Mouse (Mus musculus) gastrocnemius, adult 8-10 months (tissue): Measurements from ENCODE around the gene AL607142.1. TPM values are rescaled to one million over a fixed set of nuclear protein-coding genes. Genes with fewer than 3 reads are reported as not detected.
A peak's percentile ranks its signal among the peaks of the same experiment; 100 is the strongest.

Experiments
- DNase-seq, 2 experiments: peaks; one replicate each; pipeline ENCODE4 v3.0.0; 2022; ENCODE audit warnings: low spot score in 2 of 2
- total RNA-seq, 4 experiments: library from RNA; stranded (reverse); gene quantifications; 2 replicates each; pipeline ENCODE4 v1.2.4; 2022

Gene AL607142.1
- total RNA-seq, 4 experiments from 2014 or later = not detected

DNA sequence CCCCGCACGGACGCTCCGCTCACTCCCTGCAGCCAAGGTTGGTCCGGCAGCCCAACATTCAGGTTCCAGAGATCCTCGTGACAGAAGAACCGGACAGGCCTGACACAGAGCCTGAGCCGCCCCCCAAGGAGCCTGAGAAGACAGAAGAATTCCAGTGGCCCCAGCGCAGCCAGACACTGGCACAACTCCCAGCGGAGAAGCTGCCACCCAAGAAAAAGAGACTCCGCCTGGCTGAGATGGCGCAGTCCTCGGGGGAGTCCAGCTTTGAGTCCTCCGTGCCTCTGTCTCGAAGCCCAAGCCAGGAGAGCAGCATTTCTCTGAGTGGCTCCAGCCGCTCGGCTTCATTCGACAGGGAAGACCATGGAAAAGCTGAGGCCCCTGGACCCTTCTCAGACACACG is 32.1 kb downstream of the AL607142.1 start:
- DNase-seq = no peak

DNA sequence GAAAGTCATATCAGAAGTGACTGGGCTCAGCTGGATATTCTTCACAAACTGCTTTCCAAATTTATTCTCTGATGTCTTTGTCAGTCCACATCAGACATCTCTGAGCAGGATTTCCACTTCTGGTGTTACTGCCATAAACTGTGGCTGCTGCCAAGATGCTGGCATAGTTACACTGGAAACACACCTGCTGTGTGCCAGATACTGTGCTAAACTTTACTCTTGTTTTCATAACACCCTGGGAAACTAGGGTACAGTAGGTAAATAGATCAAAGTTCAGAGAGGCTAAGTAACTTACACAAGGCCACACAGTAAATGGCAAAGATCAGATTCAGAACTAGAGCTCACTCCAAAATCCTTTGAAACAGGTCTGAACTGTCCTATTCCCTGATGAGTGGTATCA is 36.4 kb downstream of the AL607142.1 start:
- no peak for DNase-seq

DNA sequence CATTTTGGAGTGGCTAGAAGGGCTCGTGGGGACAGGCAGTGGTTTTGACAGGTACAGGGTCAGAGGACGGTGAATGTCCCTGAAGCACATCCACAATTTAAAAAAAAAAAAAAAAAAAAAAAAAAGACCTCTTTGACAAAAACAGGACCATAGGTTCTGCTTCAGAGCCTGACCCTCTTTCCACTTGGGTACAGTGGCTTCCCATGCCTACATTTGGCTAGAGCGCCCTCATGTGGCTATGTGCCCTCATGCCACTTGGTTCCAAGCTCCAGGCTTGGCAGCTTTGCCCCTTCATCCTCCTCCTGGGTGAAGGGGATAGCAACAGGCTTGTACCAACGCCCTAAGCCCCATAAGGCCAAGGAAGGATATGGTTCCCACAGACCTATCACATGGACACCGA is 39.8 kb downstream of the AL607142.1 start:
- DNase-seq = peak in 1 of 2 experiments; percentile 33

DNA sequence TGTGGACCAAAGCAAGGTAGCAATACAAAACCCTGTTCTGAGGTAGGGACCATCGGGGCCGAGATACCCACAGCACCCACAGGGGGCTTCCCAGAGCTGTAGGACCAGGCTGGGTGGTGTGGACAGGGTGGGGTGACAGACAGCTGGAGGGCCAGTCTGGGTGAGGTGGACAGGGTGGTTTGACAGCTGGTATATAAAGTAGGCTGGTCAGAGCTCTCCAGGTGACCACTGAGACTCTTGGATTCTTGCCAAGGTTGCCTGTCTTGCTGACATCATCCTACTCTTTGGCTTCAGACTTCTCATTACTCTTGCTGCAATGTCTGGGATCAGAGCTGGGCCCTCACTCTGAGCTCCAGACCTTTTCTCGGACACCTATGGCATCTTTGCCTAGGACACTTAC is 41.6 kb downstream of the AL607142.1 start:
- no peak for DNase-seq

DNA sequence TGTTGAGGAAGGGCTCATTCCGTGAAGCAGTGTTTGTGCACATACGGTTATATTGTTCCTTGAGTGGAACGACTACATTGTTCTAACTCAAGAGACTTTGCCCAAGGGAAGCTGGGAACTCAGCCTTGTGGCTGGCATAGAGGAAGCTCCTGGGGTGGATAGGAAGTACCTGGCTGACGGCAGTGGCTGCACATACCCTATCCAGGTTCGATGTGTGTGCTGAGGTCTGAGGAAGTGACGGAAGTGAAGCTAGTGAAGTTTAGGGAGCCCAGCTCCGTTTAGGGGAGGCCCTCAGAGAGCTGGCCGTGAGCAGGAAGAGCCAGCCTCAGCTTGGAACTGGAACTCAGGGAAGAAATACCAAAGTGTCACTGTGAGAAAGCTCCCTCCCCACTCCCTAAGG is 43.0 kb downstream of the AL607142.1 start:
- no peak for DNase-seq

DNA sequence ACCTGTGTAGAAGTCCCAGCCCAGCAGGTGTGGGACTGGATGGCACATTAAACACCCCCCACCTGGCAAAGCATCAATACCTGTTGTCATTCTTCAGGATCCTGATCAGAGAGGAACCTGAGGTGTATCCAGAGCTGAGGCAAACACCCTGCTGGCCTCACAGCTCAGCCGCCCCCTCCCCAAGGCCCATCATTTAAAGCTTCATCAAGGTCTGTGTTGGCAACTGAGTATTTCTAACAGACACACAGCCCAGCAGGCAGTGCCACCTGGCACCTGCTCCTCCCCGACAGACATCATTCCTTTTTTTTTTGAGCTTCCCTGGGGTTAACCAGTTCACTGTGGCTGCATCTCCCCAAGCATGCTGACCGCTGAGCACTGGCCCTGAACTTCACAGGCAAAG is 50.7 kb downstream of the AL607142.1 start:
- no peak for DNase-seq

DNA sequence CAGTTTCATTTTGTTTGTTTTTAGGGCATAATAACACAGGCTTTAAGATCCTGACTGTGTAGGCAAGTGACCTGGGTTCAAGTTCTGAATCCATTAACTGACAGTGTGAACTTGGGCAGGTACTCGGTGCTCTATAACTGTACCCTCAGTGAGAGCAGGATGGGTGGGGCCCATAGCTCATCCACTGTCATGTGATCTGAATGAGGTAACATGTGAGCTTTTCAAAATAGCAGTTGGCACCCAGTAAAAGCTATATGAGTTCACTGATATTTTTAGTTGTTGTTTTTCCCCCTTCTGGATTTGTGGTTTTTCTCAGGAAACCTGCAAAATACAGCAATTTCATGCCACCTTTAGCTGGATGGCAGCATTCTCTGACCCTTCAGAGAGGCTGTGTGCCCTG is 51.5 kb downstream of the AL607142.1 start:
- DNase-seq = no peak

DNA sequence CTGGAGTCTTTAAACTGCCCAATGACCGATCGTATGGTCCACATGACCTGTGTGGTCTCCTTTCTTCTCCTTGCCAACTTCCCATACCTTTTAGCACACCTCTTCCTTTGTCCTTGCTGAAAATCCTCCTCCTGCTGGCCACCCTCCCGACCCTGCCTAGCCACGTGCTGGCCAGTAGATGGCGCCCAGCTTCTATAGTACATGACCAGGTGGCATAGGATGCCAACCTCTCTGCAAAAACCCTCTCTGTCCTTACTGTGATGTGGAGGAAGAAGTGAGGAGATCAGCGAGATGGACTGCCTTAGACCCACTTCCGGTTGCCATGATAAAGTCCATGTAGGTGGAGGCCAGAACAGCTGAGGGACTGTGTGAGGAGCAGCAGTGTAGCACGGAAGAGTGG is 55.5 kb downstream of the AL607142.1 start:
- DNase-seq = peak; percentile 38 to 52

DNA sequence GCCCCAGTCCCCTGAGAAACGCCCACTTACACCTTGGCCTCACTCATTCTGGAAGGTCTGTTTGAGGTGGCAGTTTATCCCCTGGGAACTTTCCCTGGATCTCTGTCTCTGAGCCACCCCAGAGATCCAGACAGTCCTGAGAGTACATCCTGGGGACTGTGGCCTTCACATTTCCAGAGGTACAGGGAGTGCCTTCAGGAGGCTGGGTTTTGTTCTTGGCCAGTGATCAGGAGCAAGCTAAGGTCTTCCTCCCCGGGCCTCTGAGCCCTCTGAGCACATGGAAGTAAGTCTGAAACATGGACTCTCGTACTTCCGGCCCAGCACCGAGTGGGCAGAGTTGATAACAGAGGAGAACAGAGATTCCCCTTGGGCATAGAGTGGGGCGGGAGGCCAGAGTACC is 59.9 kb downstream of the AL607142.1 start:
- no peak for DNase-seq

DNA sequence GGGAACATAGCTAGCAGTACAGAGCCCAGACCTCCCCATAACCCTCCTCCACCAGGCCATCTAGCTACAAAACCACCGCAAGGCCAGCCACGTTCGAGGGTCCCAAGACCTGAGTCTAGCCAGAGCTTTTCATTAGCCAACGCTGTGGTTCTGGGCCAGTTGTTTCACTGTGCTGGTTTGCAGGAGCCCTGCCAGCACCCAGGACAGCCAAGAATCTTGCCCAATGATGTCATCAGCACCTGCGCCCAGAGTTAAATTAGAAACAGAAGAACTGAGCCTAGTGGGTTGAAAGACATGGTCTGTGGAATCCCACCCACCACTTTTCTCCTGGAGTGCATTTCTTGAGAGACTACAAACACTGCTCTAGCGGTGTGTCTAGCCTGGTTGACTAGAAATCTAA is 61.3 kb downstream of the AL607142.1 start:
- peak; percentile 54 to 59 for DNase-seq

DNA sequence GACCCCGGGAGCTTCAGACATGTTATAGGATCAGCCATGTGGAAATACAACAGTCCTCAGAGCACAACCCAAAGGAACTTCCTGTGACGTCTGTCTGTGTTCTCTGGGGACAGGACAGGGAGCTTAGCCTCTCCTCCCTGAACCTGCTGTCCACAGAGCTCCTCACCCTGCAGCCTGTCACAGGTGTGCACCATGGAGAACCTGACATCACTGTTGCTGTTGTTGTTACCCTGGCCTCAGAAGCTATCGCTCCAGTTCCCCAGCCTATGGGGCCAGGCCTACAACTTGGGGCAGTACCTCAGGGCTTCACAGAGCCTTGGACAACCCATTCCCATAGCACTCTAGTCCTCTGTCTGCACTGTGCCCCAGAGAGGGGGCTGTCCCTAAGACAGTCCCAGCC is 62.5 kb downstream of the AL607142.1 start:
- DNase-seq = no peak

DNA sequence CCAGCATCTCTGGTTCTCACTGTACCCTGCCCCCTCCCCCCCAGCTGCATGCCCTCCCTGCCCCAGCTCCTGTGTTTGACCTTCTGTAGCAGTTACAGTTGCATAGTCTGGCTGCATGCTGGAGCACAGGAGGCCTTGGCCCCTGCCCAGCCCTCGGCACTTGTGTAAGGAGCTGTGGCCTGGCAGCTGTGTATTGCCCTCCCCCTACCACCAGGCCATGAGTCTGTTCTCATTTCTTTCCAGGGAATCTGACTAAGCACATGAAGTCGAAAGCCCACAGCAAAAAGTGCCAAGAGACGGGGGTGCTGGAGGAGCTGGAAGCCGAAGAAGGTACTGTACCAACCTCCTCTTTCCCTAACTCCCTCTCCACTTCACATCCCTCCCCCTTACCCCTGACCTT is 63.2 kb downstream of the AL607142.1 start:
- peak; percentile 55 to 72 for DNase-seq

DNA sequence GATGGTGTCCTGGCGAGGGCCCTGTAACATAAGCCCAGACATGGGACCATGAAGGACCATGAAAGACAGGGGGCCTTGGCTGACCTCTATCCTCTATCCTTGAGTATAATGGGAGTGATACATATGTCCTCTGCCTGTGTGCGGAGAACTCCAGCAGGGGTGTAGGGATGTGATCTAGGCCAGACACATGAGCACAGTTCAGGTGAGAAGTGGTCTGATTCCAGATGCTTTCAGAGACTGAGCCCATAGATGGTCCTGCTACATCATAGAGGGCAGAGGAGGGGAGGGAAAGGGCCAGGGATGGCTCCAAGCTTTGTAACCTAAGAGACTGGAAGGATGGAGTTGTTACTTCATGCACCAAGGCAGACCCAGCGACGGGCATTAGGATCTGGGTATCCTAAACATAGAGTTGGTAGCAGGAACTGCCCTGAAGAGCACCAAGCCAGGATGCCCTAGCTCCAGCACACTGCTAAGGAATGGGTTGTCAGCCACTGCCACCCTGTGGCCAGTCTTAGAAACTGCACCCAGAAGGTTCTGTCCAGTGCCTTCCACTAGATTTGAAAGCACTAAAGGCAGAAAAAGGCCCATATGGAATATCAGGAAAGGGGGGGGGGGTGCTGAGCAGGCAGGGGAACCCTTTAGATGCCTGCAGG is 64.6 kb downstream of the AL607142.1 start:
- no peak for DNase-seq

DNA sequence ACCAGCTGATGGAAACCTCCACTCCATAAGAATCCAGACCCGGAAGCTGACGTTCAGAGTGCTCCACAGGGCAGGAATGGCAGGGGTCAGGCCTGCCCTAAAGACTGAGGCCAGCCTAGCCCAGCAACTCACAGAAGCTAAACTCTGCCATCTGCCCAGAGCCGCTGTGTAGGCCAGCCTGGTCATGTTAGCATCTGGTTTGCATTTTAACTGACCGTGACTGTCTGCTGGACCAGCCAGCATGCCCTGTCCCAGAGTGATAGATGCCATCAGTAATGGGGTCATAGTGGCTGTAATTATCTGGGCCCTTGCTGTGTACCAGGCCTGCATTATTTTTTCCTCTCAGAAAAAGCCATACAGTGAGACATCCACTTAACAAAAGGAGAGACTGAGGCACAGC is 66.1 kb downstream of the AL607142.1 start:
- DNase-seq = no peak

DNA sequence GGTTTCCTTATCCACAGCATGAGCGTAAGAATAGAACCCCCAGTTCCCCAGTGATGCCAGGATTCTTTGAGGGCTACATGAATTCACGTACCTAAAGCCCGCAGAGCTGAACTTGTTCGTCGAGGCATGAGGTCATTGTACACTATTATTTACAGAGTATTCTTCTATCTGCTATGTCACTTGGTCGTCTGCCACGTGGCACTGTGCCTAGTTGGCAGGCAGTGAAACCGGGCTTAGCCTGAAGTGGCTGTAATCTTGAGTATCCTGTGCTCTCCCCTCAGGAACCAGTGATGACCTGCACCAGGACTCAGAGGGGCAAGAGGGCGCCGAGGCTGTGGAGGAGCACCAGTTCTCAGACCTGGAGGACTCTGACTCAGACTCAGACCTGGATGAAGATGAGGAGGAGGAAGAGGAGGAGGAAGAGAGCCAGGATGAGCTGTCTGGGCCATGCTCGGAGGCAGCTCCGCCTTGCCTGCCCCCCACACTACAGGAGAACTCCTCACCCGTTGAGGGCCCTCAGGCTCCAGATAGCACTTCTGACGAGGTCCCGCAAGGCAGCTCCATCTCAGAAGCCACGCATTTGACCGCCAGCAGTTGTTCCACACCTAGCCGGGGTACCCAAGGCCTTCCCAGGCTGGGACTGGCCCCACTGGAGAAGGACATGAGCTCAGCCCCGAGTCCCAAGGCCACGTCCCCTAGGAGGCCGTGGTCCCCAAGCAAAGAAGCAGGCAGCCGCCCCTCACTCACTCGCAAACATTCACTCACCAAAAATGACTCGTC is 66.8 kb downstream of the AL607142.1 start:
- no peak for DNase-seq

DNA sequence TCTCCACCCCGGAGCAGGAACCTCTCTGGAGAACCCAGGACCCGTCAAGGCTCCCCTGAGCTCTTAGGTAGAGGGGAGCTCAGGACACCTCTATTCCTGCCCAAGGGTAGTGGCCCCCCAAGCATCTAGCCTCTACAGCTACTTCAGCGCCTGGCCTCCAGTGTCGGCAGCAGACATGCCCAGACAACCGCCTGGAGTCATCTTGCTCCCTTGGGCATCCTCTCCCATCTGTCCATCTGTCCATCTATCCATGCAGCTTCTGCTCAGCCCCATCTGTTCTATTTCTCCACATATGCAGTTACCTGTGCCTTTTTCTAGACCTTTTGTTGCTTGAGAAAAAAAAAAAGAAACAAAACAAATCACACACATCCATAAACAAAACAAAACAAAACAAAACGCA is 69.4 kb downstream of the AL607142.1 start:
- no peak for DNase-seq

DNA sequence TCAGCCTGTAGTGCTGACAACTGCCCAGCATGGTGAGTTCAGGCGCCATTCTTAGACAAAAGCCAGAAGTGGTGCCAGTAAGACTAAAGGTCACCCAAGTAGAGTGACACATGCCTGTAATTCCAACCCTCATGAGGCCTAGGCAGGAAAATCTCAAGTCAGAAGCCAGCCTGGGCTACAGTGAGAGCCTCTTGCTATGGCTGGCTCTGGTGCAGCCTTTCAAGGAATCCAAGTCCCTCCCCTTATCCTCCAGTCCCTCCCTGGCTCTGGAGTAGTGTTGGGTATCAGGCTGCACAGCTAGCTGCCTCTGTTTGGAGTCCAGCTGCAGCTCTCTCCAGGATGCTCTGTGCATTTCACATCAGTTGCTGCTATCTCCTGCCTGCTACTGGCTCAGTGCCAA is 77.0 kb downstream of the AL607142.1 start:
- no peak for DNase-seq

DNA sequence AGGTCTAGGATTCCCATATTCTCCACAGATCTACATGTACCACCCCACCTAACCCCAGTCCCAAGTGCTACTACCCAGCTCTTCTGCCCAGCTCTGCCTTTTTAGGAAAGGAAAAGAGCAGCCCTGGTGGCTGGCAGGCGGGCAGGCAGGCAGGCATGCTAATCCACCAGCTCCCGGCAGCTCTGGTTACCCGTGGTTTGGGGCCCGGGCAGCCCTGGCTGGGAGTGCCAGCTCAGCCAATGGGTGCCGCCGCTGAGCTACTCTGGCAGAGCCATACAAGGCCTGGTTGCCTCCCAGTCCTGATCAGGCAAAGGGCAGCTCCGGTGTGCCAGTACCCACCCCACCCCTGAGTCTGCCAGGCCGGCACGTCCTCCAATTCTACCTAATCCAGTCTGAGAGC is 78.1 kb downstream of the AL607142.1 start:
- peak; percentile 32 to 52 for DNase-seq

Other genes starting within 250 kb of the AL607142.1 start
- gene Edn2, start 96.2 kb downstream of the AL607142.1 start, total RNA-seq = not detected
- gene Foxo6, start 222.4 kb downstream of the AL607142.1 start, total RNA-seq = 1 to 10 TPM; 2.8 to 4.6 (median 3.9) TPM